Mouse (Mus musculus) intestine, embryonic 14.5 days (tissue): ENCODE measurements around the gene Rnls. TPM values are rescaled to one million over a fixed set of nuclear protein-coding genes. Genes with fewer than 3 reads are reported as not detected.

Experiments
- ATAC-seq: fragments of 200-750 bp; cut with Nextera tagmentation; replicated peaks from 2 replicates; pipeline ENCODE4 v1.8.0; 2017; ENCODE audit warnings: low read depth, moderate number of reproducible peaks, moderate TSS enrichment, moderate library complexity; ENCODE audit not compliant: low FRiP score, low TSS enrichment
- DNase-seq: peaks from one replicate; pipeline ENCODE4 v3.0.0-alpha.2; 2018; ENCODE audit warnings: low spot score
- H3K27ac ChIP-seq: fragments of 300-500 bp; sonication (generic); 2 replicates; pipeline ENCODE4 v1.5.1; 2014; ENCODE audit warnings: low read depth, mild to moderate bottlenecking, control low read depth
- H3K27me3 ChIP-seq: fragments of 300-500 bp; sonication (generic); replicated peaks from 2 replicates; pipeline ENCODE4 v1.6.1; 2014; ENCODE audit warnings: low read length, control low read depth; ENCODE audit not compliant: control insufficient read depth, insufficient read depth
- H3K36me3 ChIP-seq: fragments of 300-500 bp; sonication (generic); 2 replicates; pipeline ENCODE4 v1.6.1; 2014; ENCODE audit warnings: low read length, control low read depth; ENCODE audit not compliant: control insufficient read depth, insufficient read depth
- H3K4me1 ChIP-seq: fragments of 300-500 bp; sonication (generic); replicated peaks from 2 replicates; pipeline ENCODE4 v1.6.1; 2014; ENCODE audit warnings: low read length, control low read depth, mixed read lengths; ENCODE audit not compliant: control insufficient read depth, insufficient read depth
- H3K4me2 ChIP-seq: fragments of 300-500 bp; sonication (generic); 2 replicates; pipeline ENCODE4 v1.6.1; 2014; ENCODE audit warnings: low read length
- H3K4me3 ChIP-seq: fragments of 300-500 bp; sonication (generic); 2 replicates; pipeline ENCODE4 v1.5.1; 2014; ENCODE audit warnings: low read depth, low read length, control low read depth, mixed read lengths
- H3K9ac ChIP-seq: fragments of 300-500 bp; sonication (generic); 2 replicates; pipeline ENCODE4 v1.6.1; 2014; ENCODE audit warnings: mild to moderate bottlenecking, low read length
- H3K9me3 ChIP-seq: fragments of 300-500 bp; sonication (generic); 2 replicates; pipeline ENCODE4 v1.6.1; 2016; ENCODE audit warnings: low read length, control low read depth; ENCODE audit not compliant: control insufficient read depth
- WGBS: fragments of 180-500 bp; shearing (Covaris S2); extraction: QIAGEN DNeasy Blood & Tissue Kit; methylation state at CpG from one replicate; pipeline ENCODE4 v1.1.7; 2014; 5-methylcytosine and 5-hydroxymethylcytosine counted together
- microRNA-seq: library from miRNA; unstranded; fragments of <30 nt; microRNA quantifications from one replicate; pipeline ENCODE4, GENCODE M21; 2016
- polyA plus RNA-seq: library from polyadenylated mRNA; unstranded; fragments of >200 nt; fragmentation: Nextera tagmentation; extraction: Ambion mirVana; gene quantifications from 2 replicates; pipeline ENCODE4 v1.2.1, GENCODE M21; 2014

The Rnls gene
- polyA plus RNA-seq, 1 experiment from 2014 or later, result 6.4 TPM

- WGBS, result 84% methylated on average over 2 of the region's 2 CpGs
Observed at GRCm38 (mm10) chr19:33088868-33089267, 303.2 kb downstream of the Rnls start.

DNA sequence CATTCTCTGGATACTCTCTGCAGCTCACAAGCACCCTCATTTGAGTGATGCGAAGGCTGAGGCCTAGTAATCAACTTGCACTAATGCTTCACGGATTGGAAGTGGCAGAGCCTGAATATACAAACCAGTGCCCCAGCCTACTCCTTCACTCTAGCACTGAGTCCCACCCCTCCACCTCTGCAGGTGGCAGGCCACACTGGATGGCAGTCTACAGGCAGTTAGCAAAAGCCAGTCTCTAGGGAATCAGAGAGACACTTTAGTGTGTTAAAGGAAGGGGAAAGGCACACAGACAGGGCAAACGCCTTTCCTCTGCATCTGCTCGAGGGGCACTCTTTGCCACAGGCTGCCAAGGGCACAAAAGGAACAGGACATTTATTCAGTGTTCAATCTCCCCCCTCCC lies 304.1 kb downstream of the Rnls start:
- Histone ChIP-seq H3K4me1 (no peaks in the 10 kb centered on the region), H3K27ac (no peak overlapping the region), H3K27me3 (no peaks in the 10 kb centered on the region), H3K9me3 (no peaks in the 10 kb centered on the region), H3K9ac (no peak overlapping the region), H3K36me3 (no peaks in the 10 kb centered on the region), H3K4me2 (no peak overlapping the region), H3K4me3 (no peak overlapping the region)
- WGBS, result 82% methylated on average over 4 of the region's 4 CpGs
- ATAC-seq (no peak), DNase-seq (peak; percentile 9)

More at GRCm38 (mm10) chr19:33088868-33089267, 303.2 kb downstream of the Rnls start:
- Histone ChIP-seq H3K9me3 (no peaks in the 10 kb centered on the region), H3K36me3 (no peaks in the 10 kb centered on the region), H3K4me1 (no peaks in the 10 kb centered on the region), H3K27ac (no peak overlapping the region), H3K4me2 (no peak overlapping the region), H3K9ac (no peak overlapping the region), H3K27me3 (no peaks in the 10 kb centered on the region), H3K4me3 (no peak overlapping the region)
- ATAC-seq (no peak), DNase-seq (peak; percentile 9)

Small RNA genes within 50 kb of the gene (microRNA-seq; reads per million reads assigned to microRNA genes)
- gene Mir3970, result 2.9 reads per million, percentile 28 among the genes with 10 or more reads in this experiment

Other genes with a start within 250 kb of the Rnls start
- gene Lipo4, start 125.5 kb upstream of the Rnls start, polyA plus RNA-seq, result not detected in 2 replicates
- not detected in 2 replicates for gene Gm8978, start 233.0 kb upstream of the Rnls start, polyA plus RNA-seq